Mouse (Mus musculus) frontal cortex, postnatal 25 days (tissue): ENCODE measurements around the gene Cldn11.
"Not testable (repeated sequence)": the region's sequence is repeated elsewhere in the genome, so short reads cannot be mapped to it uniquely, and the experiment has no call there.

Experiments
- DNase-seq, 2 experiments: peaks; one replicate each; pipeline ENCODE4 v3.0.0; 2022; ENCODE audit warnings: low spot score in 2 of 2

Gene Cldn11

DNA sequence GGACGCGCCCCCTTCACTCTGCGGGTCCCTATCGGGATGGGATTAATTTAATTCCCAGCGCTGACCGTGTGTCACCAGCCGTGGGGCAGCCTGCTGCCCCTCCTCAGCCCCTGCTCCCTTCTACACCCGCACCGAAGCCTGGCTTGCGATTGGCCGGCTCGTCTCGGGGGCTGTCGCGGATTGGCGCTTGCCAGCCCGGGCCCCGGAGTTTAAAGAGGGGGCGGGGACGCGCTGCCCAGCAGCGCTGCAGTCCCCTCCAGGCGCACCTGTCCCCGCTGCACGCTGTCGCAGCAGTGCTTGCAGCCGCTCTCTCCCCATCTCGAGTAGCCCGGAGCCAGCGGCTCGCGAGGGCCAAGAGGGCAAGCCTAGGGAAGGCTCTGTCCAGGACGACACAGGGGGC is at the start of gene Cldn11:
Cldn11 (plus strand) TSS at position 215 of the 400 bp plus-strand sequence.
- DNase-seq, result no peak

DNA sequence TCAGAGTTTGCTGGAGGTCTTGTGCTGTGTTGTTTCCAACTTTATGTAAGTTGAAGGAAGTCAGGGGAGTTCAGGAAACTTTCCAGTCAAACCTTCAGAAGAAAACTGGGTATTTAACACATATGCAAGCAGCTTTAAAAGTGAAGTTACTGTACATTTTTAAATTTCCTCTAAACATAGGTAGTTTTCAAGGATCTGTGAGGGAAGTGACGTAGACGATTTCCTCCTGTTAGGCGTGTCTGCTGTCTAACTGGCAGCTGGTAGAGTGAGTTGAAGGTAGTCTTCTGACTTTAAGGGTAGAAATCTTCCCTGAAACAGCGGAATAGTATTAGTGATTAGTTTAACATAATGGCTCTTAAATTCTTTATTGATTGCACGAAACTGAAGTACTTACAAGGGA is 49.7 kb upstream of the Cldn11 start:
- no peak for DNase-seq

DNA sequence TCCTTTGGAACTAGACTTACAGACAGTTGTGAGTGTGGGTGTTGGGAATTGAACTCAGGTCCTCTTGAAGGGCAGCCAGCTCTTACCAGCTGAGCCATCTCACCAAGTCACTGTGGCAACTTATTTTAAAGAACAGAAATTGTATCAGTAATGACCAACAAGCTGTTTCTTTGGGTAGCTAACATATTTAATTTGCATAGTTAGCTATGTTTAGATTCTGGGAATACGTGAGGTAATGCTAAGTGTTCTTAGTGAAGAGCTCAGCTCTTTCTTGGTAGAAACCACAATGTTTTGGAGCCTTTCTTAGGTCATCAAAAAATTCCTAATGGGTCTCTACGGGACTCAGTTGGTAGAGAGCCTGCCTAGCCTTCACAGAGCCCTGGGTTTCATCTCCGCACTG is 48.9 kb upstream of the Cldn11 start:
- DNase-seq, result no peak

DNA sequence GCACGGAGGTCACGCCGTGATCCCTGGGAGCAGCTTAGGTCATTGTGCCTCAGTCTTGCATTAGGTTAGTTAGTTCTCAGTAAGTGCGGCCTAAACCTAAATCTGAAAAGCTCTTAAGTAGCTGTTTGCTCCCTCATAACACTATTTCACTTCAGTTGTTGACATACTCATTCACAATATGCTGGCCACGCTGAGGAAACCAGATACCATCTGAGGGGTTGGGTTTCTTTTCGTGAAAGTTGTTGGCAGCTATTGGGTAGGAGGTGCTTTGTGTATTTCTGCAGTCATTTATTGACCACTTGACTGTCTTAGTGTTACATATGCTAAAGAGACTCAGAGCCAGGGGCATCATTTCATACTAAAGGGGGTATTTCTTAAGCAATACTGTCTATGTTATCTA is 44.8 kb upstream of the Cldn11 start:
- DNase-seq, result no peak

DNA sequence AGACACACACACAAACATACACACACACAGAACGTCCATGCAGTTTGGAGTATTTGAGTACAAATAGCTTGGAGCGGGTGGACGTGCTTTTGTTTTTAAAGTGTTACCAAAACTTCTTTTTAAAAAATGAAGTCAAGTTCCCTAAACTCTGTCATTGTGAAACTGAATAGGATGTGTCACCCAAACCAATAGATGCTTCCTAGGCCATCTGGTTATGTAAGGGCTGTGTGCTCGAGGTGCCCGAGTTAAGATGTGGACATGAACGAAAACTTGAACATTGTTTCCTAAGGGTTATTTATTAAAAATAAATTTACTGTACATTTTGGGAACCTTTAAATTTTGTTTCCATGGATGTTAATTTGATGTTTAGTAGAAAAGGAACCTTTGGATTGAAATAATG is 43.1 kb upstream of the Cldn11 start:
- no peak for DNase-seq

DNA sequence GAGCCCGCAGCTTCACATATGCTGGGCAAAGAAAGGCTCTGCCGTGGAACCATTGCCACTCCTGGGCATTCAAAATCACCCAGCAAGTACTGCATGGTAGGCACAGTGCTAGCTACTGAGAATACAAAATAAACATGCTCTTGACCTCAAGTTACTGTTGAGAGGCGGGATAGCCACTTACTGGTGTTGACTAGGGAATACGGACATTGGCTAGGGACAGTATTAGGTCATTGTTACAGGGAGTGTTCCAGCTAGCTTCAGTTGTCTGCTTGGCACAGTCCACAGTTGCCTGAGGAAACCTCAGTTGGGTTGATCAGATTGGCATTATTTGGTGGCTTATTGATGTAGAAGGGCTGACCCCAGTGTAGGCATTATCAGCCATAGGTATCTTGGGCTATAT is 42.0 kb upstream of the Cldn11 start:
- no peak for DNase-seq

DNA sequence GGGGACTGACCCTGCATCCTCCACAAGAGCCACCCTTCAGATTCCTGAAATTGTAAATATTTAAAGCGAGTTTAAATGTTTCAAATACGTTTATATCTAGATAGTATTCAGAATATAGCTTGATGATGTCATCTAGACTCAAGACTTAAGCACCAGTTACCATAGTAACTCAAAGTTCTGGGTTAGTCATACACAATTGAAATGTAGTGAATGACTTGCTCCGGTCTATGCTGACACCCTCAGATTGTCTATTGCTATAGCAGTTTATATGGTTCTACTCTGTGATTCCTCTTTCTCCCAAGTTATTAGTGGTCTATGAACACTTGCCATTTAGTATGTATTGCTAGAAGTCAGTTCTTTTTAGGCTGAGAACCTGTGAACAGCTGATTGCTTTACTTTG is 40.6 kb upstream of the Cldn11 start:
- no peak for DNase-seq

DNA sequence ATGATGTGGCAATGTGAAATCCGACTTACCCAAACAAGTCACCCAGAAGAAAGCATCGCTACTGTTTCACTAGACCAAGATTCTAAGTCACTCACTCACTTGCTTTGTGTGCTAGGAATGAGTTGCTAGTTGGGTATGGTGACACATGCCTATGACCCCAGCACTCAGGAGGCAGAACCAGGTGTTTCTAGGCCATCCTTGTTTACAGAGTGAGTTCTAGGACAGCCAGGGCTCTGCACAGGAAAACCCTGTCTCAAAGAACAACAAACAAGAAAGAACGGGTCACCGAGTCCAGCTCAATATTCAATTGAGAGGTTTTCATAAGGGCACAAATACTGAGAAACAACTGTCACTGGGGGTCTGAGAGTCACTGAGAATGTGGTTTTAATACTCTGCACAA is 26.6 kb upstream of the Cldn11 start:
- DNase-seq, result no peak

DNA sequence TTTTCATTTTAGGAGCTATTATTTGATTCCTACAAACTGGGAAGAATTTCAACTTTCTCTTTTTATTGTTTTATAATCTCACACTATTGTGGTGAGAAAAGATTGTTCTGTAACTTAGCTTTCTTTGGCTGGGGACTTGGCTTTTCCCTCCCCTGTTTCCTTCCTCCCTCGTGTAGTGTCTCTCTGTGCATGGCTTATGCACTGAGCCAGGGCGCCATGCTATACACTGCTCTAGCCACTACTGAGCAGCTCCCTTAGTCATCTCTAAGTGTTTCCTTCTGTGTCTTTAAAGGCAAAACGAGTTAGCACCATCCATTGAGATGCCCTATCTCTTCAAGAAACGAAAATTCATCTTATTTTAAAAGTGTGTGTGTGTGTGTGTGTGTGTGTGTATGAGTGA is 23.4 kb upstream of the Cldn11 start:
- no peak for DNase-seq

DNA sequence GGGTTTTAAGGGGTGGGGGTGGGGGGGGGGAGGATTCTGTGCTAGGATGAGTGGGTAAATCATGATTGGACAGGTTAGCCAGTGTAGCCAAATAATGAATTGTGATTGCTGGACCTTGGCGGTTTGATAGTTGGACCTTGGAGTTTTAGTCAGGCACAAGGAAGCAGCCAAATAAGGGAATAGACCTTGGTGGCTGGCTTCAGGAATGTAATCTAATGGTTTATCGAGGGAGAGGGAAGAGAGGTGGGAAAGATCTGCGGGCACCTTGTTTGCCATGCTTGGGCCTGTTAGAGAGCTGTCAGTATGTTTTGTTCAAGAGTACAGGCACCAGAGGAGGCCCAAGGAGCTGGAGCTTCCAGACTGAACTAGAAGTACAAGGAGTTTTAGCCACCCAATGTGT is 22.9 kb upstream of the Cldn11 start:
- no peak for DNase-seq

DNA sequence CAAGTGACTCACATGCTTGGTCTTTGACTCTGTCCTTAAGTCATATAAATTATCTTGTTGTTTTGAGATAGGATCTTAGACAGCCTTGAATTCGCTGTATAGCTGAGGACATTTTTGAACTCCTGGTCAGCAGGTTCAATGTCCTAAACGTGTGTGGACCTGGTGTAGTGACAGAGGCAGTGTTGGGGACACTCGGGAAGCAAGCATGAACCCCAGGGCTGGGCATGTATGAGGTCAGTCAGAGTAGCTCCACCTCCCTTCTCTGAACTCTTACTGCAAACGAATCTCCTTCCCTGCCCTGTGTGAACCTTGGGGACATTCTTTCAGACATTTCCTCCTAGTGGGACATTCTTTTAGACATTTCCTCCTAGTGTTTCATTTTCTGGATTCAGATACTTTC is 20.0 kb upstream of the Cldn11 start:
- DNase-seq, result no peak

DNA sequence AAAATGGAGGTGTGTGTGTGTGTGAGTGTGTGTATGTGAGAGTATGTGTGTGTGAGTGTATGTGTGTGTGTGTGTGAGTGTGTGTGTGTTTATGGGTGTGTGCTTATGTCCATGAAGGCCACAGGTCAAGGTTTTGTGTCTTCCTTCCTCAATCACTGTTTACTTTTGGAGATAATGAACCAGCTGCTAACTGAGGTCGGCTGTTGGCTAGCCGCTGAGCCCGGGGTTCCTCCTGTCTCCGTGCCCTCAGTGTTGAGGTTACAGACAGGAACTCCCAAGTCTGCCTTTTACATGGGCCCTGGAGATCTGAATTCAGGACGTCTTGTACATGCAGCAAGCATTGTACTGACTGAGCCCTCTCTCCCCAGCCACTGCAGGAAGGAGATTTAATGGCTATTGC is 16.1 kb upstream of the Cldn11 start:
- no peak for DNase-seq

DNA sequence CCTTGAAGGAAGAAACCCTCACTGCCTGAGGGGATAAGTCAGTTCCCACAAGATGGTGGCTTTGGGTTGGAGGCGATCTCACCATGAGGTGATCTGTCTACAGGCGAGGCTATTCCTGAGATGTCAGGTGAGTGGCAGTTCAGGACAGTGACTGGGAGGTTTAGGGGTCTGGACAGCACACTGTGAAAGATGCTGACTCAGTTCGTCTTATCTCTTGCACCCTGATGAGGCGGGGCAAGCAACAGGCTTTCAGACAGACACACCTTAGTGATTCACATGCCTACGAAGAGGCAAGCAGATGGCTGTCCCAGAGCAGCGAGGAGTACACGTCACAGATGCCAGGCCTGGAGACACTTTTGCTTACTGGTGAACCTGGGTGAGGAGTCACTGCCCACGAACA is 15.5 kb upstream of the Cldn11 start:
- no peak for DNase-seq

DNA sequence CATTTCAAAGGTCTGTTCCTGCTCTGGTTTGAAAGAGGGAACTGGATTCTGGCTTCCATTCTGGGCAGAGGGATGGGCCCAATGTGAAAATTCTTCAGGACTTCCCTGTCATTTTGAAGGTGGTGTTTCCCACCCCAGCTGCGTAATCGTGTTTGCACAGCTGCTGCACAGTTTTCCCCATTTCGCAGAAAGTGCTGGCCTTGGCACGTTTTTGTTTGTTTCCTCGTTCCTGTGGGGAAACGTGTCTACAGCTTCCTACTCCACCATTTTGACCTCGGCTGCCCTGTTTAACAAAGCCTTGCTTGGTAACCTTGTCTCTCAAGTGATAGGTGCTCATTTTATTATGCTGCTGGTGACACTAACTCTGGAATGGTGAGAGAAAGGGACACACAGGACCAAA is 15.0 kb upstream of the Cldn11 start:
- no peak for DNase-seq

DNA sequence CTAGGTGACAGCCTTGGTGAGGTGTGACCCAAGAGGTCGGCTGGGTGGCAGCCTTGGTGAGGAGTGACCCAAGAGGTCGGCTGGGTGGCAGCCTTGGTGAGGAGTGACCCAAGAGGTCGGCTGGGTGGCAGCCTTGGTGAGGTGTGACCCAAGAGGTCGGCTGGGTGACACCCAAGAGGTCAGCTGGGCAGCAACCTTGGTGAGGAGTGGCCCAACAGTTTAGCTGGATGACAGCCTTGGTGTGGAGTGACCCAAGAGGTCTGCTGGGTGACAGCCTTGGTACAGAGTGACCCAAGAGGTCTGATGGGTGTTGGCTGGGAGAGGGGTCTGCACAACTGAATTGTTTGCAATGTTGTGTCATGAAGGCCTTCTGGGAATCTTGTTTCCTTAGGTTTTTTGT is 13.1 kb upstream of the Cldn11 start:
- DNase-seq, result not testable (repeated sequence)

DNA sequence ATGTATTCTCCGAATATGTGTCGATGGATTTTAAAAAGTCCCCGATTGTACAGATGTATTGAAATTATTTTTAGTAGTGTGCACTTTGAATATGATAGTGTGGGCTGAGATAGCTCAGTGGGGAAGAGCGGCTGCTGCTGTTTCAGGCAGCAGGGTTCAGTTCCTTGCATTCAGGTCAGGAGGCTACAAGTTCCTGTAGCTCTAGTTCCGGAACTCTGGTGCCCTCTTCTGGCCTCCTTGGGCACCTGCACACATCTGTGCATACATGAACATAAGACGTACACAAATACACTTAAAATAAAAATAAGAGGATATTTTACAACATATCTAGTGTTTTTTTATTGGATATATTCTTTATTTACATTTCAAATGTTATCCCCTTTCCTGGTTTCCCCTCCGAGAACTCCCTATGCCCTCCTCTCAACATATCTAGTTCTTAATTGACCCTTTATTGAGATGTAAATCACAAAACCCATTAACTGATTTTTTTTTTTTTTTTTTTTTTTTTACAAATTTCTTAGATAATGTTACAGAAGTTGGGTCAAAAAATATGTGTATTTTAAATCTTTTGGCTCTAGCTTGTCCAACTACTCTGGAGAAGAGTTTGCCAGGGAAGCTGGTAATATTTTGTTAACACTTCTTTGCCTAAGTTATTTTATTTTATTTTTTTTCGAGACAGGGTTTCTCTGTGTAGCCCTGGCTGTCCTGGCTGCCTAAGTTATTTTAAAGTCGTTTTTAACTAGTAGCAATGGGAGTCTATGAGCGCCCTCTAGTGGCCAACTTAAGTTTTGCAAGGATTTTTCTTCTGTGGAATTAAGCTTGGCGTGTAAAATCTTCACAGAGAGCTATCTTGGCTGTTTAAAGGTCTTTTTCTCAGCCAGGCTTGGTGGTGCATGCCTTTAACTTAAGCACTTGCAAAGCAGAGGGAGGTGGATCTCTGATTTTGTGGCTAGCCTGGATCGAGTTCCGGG is 11.0 kb upstream of the Cldn11 start:
- peak; percentile 47 to 74 for DNase-seq

DNA sequence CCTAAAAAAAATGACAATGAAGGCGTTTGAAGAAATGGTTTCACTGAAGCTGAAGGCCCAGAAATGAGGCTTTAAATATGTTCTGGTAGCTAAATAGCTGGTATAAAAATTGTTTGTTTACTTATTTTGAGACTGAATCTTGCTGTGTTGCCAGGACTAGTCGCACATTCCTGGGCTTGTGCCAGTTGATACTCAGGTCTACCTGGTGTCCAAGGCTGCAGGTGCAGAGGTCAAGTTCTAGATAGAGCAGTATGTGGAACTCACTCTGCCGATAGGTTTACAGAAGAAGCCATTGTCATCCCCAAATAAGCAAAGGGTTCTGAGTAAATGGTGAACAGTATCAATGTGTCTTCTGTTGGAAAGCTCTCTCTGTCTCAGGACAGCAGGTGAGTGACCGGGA is 8.1 kb upstream of the Cldn11 start:
- DNase-seq, result no peak

DNA sequence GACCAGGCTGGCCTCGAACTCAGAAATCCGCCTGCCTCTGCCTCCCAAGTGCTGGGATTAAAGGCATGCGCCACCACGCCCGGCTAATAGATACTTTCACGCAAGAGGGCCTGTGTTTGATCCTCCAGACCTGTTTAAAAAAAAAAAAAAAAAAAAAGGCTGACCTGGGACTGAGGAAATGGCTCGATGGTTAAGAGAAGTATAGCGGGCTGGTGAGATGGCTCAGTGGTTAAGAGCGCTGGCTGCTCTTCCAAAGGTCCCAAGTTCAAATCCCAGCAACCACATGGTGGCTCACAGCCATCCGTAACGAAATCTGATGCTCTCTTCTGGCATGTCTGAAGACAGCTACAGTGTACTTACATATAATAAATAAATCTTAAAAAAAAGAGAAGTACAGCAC is 4.5 kb upstream of the Cldn11 start:
- DNase-seq, result not testable (repeated sequence)

DNA sequence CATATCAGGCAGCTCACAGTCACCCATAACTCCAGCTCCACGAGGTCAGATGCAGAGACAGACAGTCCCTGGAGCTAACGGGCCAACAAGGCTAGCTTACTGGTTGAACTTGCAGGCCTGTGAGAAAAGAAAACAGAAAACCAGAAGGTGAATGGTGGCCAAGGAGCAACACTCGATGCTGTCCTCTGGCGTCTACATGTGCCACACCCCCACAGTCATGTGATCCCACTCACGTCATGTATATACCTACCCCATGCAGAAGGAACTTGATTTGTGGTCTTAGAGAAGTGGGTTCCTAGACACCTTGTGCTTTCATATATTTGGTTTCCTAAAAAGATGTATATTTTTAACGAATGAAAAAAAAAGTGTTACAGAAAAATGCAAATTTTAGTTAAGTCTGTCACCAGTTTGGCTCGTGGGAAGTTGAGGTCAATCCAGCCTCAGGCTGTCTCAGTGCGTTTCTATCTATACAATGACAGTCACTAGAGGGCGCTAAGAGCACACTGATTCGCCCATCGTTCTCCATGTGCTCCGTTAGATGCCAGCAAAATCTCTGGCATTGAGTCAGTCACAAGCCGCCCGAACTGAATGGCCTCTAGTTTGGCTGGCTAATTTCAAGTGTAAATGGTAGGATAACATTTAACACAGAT is 4.0 kb upstream of the Cldn11 start:
- peak; percentile 38 to 68 for DNase-seq

DNA sequence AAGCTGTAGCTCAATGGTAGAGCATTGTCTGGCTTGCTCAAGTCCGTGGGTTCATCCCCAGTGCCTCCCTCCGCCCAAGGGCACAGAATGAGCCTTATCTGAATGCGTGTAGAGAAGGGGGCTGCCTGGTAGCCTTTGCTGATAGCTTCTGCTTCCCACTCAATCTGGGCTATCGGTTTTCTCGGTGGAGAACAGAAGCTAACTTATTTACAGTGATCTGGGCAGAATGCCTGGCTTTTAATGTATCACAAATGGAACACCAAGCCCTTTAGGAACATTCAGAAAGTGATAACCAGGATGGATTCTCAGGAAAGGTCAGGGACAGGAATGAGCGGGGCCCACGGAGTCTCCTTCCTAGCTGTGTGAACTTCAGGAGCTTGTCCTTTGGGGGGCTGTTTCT is 1.1 kb upstream of the Cldn11 start:
- no peak for DNase-seq

DNA sequence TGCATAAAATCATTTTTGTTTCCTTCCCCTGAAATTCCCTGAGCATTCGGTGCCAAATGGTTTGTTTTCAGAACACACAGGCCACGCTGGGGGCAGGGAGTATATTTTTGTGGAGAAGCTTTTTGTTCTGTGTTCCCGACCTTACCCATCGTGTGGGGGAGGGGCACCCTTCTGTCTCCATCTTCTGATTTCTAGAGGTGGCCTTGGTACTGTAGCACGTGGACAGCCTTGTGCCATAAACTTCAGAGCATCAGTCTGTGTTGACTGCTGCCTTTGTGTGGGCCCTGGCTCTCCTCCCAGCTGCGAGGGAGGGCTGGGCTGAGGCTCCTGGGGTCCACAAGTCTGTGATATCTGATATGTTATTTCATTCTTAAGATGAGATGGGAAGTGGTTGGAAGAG is 2.4 kb downstream of the Cldn11 start:
- DNase-seq, result no peak

DNA sequence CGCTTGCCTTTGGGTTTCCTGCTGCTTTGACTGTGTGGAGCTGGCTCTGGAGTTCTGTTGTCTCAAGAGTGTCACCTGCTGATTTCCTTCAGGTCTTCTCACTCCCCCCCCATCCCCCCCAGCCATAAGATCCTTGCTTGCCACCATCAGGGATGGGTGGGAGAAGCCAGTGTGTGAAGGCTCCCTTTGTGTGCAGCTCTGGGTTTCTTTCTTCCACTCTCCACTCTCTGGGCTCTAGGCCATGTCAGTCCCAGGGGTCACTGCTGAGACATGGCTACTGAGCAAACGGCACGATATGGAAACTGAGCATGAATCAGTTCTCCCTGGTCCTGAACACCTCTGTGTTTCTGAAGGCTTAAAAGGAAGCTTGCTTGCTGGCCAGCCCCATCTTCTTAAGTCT is 6.4 kb downstream of the Cldn11 start:
- no peak for DNase-seq

DNA sequence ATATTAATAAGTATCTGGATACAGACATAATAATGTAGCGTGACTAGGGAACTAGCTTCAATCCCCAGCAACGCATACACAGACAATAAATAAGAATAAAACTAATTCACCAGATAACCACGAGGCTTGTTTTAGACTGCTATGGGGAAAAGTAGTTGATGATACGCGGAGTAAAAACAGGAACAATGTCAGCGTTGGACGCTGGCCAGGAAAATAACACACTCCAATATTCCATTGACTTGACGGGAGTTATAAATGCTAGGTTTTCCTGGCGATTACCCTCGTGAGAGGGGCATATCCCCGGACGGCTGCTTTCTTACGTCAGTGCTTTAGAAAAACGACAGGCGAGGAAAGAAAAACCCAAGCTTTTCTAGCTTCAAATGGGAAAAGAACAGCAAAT is 8.1 kb downstream of the Cldn11 start:
- DNase-seq, result no peak
